Mouse (Mus musculus) gonadal fat pad, adult 2 months (tissue): ENCODE data around the gene Ids. TPM values are rescaled to one million over a fixed set of nuclear protein-coding genes. Genes with fewer than 3 reads are reported as not detected.
"Not testable (repeated sequence)": the region's sequence is repeated elsewhere in the genome, so short reads cannot be mapped to it uniquely, and the experiment has no call there.

Experiments used
- DNase-seq: peaks from one replicate; pipeline ENCODE4 v3.0.0-alpha.2; 2012; ENCODE audit warnings: low read depth
- polyA plus RNA-seq: library from polyadenylated mRNA; depleted of rRNA; stranded (reverse); fragments of >200 nt; gene quantifications from 2 replicates; pipeline ENCODE4 v1.2.3, GENCODE M21; 2012; rRNA removed

Ids gene
- polyA plus RNA-seq = 23.4 and 31.0 TPM in 2 replicates

DNA sequence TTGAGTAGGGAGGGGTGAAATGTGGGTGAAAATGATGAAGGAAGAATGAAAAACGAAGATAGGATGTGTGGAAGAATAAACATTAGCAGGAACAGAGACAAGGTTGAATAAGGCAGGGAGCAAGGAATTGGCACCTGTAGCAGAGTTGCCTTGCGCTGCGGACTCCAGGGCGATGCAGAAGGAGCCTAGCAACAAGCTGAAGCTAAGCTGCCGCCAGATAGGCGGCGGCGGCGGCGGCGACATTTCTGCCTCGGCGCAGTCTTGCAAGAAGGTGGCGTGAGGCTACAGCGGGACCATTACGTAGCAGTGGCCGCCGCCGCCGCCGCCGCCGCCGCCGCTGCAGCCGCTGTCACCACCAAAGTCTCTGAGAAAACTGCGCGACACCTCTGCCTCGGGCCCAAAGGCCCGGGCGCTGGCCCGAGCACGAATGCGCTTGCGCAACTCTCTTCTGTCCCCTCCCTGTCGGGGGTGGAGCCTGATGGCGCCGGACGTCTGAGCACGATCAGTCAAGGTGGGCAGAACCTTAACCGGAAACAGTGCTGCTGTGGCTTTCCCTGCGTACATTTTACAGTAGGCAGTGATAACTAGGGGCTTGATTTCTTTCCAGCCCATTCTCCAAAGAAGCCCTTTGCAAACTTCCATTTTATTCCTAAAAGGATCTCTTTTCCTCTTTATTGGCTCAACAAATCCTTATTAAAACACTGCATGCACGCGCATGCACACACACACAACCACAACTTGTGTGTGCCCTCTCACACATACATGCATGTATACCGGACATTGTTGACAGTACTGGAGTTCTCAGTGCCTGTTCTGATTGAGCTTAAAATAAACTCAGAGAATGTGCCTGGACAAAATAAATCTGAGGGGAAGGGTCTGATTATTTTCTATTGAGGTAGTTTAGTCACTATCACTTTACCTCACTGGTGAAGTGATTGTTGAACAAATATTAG lies at the start of gene Ids:
Gene Ids, minus strand, starts transcription at position 424 of the 953 bp plus-strand sequence.
- no peak for DNase-seq

DNA sequence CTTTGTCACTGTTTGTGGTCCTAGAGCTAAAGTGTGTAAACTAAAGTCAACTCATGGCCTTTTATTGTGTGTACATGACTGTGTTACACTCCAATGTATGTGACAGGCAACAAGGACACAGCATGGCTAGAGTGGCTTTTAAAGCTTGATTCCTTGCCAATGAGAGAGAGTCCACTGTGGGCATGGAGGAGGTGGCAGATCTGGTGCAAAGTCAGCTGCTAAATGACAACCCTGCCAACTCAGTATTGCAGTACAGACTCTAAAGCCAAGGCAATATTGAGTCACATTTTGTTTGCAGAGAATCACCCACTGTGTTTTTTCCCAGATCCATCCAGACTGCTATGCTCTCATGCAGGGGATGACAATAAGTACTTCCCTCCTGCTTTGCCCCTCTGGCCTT lies 27.8 kb upstream of the Ids start:
- DNase-seq = not testable (repeated sequence)

DNA sequence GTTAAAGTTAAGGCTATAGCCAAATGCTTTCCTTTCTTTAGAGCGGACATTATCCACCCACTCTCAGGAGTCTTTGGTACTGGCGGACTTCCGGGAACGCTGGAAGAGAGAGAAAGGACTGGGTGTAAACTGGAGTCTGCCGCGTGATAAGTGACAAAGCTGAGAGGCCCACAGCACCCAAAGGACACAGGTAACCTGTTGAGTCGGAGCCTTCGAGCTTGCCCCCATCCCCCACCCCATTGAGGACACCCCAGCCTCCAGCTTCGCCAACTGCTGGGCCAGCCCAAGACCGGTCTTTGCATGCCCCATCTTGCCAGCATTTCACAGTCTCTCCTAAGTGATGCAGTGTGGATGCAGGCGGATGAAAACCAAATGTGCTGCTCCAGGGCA lies 21.1 kb upstream of the Ids start:
- no peak for DNase-seq

DNA sequence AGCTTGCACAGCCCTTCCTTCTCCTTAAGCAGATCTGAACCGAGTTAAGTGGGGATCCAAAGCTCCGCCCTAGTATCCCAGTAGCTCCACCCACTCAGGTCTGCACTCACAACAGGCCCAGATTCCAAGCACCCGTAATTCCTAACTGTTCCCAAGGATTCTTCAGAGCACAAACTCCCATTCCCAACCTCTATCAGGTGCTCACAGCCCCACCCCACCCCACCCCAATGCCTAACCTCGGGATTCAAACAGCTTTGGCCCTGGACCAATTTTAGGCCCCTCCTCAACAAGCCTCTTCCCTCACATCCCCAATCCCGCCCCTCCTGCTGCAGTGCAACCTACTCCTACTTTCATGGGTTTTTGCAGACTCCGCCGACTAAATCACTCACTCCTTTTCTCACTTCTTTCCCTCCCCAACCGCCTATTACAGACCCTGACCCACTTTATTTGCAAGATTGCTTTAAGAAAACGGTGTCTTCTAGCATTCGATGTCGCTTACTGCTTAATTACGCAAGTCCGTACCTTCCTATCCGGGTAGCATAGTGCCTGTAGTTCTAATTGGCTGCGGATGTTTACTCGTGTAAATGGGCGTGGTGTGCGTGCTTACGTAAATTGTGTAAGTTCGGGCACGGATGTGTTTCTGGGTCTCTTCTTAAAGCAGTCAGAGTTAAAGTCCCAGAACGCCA lies 20.5 kb upstream of the Ids start, which contains the start of gene 1110012L19Rik:
Gene 1110012L19Rik, plus strand, starts transcription at position 602 of the 686 bp plus-strand sequence.
- DNase-seq = no peak

DNA sequence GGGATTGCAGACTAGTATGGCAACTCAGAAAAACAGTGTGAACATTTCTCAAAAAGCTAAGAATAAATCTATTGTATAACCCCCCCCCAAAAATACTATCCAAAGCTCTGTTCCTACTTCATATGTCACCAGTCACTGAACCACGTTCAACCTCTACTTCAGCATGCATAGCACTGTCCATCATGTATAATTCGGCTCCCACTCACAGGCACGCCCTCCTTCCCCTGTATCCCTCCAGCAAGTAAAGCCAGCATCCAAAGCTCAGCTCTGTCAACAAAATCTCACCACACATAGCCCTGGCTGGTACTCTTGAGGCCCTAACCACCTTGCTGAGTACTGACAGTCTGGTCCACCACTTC lies 20.0 kb upstream of the Ids start:
- DNase-seq = no peak

DNA sequence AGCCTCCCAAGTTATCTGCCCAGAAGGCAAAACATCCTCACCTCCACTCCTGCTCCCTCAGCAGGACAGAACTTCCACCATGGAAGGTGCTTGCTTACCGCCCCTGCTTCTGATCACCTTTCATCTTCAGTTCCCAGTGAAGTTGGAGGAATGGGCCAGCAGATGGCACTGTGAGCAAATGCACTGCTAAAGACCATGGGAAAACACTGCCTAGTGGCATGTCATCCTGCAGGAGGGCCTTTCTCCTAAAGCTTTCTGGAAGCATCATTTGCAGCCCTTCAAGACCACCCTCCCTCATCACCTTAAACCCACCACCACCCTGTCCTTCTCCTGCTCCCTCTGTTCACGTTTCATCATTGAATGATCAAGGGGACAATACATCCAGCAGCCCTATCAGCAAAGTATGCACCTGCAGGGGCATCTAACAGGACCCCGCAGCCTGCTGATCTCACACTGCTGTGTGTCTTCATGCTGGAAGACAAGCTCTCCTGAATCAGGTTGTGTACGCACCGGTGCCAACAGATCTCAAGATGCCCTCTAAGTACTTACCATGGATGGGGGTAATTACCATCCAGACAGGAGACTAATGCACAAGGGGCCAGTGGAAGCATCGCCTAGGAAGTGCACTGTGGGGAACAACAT lies 9.7 kb upstream of the Ids start:
- DNase-seq = not testable (repeated sequence)

DNA sequence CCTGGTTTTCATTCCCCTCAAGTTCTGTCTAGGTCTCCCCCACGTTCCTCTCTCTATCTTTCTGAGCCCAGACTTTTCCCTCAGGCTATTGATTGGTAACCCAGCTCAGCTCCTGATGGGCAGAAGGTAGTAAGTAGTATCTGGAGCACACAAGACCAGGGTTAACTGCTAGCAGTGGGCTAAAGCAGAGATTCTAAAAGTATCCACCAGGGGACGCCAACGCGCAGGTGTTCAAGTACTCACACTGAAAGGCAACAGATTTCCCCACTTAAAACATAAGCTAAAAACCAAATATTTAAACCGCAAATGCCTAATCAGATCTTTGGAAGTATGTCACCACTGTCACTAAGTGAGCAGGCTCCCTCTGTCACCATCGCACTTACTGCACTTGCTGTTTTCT lies 4.9 kb upstream of the Ids start:
- DNase-seq = not testable (repeated sequence)

DNA sequence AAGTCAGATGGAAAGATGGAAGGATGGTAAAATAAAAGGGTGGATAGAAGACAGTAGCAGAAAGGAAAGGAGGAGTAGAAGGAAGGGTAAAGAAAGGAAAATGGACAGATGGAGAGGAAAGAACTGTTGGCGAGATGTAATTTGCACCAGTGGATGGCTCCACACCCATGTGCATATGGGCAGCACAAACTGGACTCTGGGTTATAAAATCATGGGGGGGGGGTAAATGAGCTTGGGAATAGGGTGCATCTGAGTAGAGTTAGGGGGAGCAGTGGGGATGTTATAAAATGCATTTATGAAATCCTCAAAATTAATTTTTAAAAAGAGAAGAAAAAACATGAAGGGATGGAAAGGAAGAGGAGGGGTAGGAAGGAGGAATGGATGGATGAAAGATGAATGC lies 682 bp downstream of the Ids start:
- no peak for DNase-seq

DNA sequence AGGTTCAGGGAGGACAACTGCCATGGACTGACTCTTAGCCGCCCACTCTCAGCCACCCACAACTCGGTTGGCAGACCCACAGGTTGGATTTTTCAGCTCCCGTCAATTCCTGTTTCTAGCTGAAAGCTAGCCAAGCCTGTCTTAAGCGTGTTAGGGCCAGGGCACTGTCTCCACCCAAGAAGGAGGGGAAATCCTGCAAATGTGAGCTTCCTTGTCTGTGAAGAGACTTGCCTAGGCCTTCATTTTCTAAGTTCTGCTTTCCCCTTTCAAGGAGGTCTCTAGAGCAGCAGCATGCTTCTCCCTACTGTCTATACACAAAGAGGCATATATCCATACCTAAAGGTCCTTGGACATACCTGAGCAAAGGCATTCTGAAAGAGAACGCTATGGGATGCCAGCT lies 1.4 kb downstream of the Ids start:
- DNase-seq = no peak

DNA sequence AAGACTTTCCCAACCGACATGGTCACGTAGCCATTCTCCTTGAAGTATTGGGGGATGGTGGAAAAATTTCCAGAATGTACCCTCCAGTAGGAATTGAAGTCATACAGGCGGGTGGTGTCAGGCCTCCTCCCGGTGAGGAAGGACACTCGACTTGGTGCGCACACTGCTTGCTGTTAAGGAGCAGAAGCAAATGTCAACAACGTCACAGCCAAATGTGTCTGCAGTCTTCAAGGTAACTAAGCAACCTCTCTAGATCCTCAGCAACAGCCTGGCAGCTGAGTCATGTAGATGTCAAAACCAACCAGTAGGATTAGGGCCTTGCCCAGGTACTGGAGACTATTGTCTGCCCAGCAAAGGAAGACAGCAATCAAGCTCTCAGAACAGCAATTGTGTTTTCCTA lies 1.9 kb downstream of the Ids start:
- DNase-seq = no peak

DNA sequence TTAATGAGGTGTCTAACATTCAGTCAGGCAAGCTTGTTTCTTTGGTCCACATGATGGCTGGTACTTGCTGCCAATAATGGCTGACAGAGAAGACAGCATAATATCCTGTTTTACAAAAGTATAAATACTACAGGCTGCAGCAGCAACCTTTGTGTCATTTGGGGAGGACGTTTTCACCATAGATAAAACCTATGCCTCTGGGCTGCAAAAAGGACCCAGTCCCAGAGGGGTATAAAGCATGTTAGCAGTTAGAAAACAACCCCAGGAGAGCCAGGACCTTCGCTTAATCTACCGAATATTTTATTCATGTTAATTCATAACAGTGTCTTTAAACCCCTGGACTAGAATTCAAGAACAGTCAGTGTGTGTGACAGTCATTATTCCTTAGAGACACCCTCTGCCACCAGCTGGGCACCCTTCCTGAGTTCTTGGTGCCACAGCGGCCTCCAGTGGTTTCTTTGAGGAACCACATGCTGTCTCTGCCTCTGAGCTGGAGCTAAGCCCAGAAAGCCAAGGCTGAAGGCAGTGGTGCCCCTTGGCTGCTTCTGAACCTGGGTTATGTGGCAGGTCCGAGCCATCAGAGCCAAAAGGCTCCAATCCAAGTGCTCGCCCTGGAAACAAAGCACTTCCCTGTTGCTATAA lies 34.6 kb downstream of the Ids start:
- no peak for DNase-seq

DNA sequence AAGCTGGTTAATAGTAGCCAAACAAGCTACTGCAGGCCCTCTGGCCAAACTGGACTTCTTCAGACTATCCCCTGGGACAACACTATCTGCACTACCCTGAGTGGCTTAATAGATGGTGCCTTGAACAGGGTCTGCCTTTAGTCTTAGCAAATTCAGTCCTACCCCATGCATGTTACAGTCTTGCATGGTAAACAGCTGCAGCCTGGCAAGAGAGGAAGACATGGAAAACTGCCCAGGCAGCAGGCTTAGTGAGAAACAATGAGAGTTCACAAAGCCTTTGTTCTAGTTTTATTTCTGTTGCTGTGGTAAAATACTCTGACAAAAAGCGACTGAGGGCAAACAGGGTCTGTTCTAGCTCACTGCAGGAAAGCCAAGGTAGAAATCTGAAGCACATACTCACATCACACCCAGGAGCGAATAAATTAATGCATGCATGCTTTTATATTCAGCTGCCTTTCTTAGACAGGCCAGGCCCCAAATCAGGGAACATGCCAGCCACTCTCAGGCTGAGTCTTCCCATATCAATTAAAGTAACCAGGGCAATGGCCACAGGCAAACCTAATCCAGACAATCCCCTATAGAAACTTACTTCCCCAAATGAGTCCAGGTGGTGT lies 36.2 kb downstream of the Ids start:
- DNase-seq = no peak

DNA sequence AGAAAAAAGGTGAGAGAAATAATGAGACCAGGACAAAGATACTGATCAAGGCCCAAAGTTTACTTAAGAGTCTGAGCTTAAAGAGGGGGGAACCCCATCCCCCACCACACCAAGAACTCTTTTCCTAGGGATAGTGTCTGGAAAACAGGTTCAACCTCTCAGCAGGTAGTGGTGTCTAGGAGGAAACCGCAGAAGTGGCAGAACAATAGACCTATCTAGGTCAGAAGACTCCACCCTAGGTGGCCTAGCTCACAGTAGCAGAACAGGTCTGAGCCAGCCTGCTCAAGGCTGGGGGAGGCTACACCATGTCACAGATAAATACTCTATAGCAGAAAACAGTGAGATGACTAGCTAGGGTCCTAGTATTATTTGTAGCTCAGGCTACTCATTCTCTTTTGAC lies 37.2 kb downstream of the Ids start:
- no peak for DNase-seq

DNA sequence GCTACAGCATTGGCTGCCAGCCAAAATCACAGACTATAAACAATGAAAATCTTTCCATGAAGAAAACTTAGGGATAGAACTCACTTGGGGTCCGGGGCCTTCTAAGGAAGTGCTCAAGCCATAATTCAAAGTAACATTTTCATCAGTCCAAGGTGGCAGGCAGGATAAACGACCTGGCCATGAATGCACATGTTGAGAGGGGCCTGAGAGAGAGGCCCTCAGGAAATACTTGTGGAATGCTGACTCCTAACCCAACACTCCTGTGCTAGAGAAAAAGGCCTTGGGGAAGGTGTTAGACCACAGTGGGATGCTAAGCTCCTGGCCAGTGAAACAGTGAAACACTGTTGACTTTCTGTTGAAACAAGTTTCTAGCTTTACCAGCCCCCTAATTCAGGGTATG lies 45.6 kb downstream of the Ids start:
- no peak for DNase-seq

DNA sequence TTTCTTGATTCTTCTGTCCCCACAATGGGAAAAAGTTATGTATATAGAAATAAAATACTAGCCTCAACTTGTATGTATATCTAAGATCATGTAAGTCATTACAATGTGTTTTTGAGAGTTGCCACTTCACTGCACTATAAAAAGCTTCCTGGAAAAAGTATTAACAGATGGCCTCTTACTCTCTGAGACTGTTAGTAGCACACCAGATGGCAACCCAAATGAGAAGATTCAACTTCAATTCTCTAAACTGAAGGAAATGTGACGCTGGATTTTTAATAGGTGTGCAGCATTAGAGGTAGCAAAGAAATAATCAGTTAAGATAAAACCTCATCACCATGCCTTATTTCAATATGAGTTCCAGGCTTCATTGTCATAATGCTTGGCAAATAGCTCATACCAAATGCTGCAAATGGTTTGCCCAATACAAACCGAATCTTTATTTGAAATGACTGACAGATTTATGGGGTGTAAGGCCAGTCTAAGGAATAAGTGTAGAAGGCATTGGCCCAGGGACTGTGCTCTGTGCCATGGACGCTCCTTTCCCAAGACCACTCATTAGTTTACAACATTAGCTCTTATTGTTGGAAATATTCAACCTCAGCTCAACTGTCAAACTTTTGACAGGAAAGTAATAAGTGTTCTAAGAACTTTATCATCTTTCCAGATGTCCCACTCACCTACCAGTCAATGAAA lies 49.8 kb downstream of the Ids start:
- DNase-seq = no peak

Other genes starting within 250 kb of the Ids start
- 9.4 and 12.5 TPM in 2 replicates for gene 1110012L19Rik, start 20.8 kb upstream of the Ids start, polyA plus RNA-seq
- gene Tmem185a, start 112.1 kb upstream of the Ids start, polyA plus RNA-seq = 36.9 and 43.4 TPM in 2 replicates